Mouse (Mus musculus): Measurements from ENCODE around the gene Rrp12. TPM values are rescaled to one million over a fixed set of nuclear protein-coding genes. Genes with fewer than 3 reads are reported as not detected.

Rrp12 gene
- polyA plus RNA-seq, 1 experiment = 3.6 TPM

GRCm38 (mm10) chr19:41831718-41832391 is 64.1 kb downstream of the Rrp12 start:
- no peak for DNase-seq
- WGBS = 50% methylated on average over 14 of the region's 14 CpGs
- Histone ChIP-seq H3K27me3 (replicated peaks; ENCODE audit: control insufficient read depth, insufficient read depth, low read length) (no peaks in the 10 kb centered on the region), H3K36me3 (ENCODE audit: control insufficient read depth, insufficient read depth, low read length) (no peaks in the 10 kb centered on the region), H3K27ac (ENCODE audit: insufficient read depth, low read depth, low read length) (no peak overlapping the region), H3K4me3 (ENCODE audit: insufficient read depth, low read depth, low read length) (no peak overlapping the region), H3K4me1 (ENCODE audit: control insufficient read depth, insufficient read depth, low read length) (peaks cover 2% of the 10 kb centered on the region; the same call in 1 of the 2 replicates)
- TF ChIP-seq CTCF (conservative IDR thresholded peaks at IDR 0.05; ENCODE audit: insufficient read depth, insufficient read length, low read depth, low read length) (no peak), POLR2A (IDR thresholded peaks at IDR 0.05; ENCODE audit: low read depth, low read length) (no peak)

- no peaks in the 10 kb centered on the region for H3K36me3 ChIP-seq (ENCODE audit: control insufficient read depth, insufficient read depth, low read length)
- no peaks in the 10 kb centered on the region for H3K27me3 ChIP-seq (replicated peaks; ENCODE audit: control insufficient read depth, insufficient read depth, low read length)
- WGBS = 7% methylated on average over 19 of the region's 19 CpGs
- DNase-seq = peak; percentile 32
- H3K27ac ChIP-seq (ENCODE audit: insufficient read depth, low read depth, low read length) = no peak overlapping the region
- H3K4me3 ChIP-seq (ENCODE audit: insufficient read depth, low read depth, low read length) = peak overlapping the region; percentile 68
- TF ChIP-seq CTCF (conservative IDR thresholded peaks at IDR 0.05; ENCODE audit: insufficient read depth, insufficient read length, low read depth, low read length) (no peak), POLR2A (IDR thresholded peaks at IDR 0.05; ENCODE audit: low read depth, low read length) (no peak)
- peaks cover 2% of the 10 kb centered on the region; the same call in 1 of the 2 replicates for H3K4me1 ChIP-seq (ENCODE audit: control insufficient read depth, insufficient read depth, low read length)
These were observed 64.8 kb downstream of the Rrp12 start for GRCm38 (mm10) chr19:41831101-41831570.

GRCm38 (mm10) chr19:41830106-41831031 is 65.6 kb downstream of the Rrp12 start:
- no peak overlapping the region for H3K27ac ChIP-seq (ENCODE audit: insufficient read depth, low read depth, low read length)
- no peak for TF ChIP-seq CTCF (conservative IDR thresholded peaks at IDR 0.05; ENCODE audit: insufficient read depth, insufficient read length, low read depth, low read length)
- under 1% methylated on average over 112 of the region's 112 CpGs for WGBS
- peaks cover 2% of the 10 kb centered on the region; the same call in 1 of the 2 replicates for H3K4me1 ChIP-seq (ENCODE audit: control insufficient read depth, insufficient read depth, low read length)
- H3K4me3 ChIP-seq (ENCODE audit: insufficient read depth, low read depth, low read length) = peak overlapping the region; percentile 68
- no peaks in the 10 kb centered on the region for H3K27me3 ChIP-seq (replicated peaks; ENCODE audit: control insufficient read depth, insufficient read depth, low read length)
- no peaks in the 10 kb centered on the region for H3K36me3 ChIP-seq (ENCODE audit: control insufficient read depth, insufficient read depth, low read length)
- DNase-seq = peak; percentile 21

GRCm38 (mm10) chr19:41829381-41830105 is 66.4 kb downstream of the Rrp12 start, which contains the start of gene Frat1:
TSS of gene Frat1 (plus strand) at chr19:41829970.
- peaks cover 2% of the 10 kb centered on the region; the same call in 1 of the 2 replicates for H3K4me1 ChIP-seq (ENCODE audit: control insufficient read depth, insufficient read depth, low read length)
- H3K27ac ChIP-seq (ENCODE audit: insufficient read depth, low read depth, low read length) = peak within 1 kb of the TSS; percentile 85
- 1% methylated on average over 39 of the region's 39 CpGs for WGBS
- peak; percentile 91 for DNase-seq
- no peaks in the 10 kb centered on the region for H3K36me3 ChIP-seq (ENCODE audit: control insufficient read depth, insufficient read depth, low read length)
- TF ChIP-seq CTCF (conservative IDR thresholded peaks at IDR 0.05; ENCODE audit: insufficient read depth, insufficient read length, low read depth, low read length) (no peak), POLR2A (IDR thresholded peaks at IDR 0.05; ENCODE audit: low read depth, low read length) (no peak)
- peak within 1 kb of the TSS; percentile 68 for H3K4me3 ChIP-seq (ENCODE audit: insufficient read depth, low read depth, low read length)
- H3K27me3 ChIP-seq (replicated peaks; ENCODE audit: control insufficient read depth, insufficient read depth, low read length) = no peaks in the 10 kb centered on the region

- Histone ChIP-seq H3K27me3 (replicated peaks; ENCODE audit: control insufficient read depth, insufficient read depth, low read length) (no peaks in the 10 kb centered on the region), H3K4me1 (ENCODE audit: control insufficient read depth, insufficient read depth, low read length) (peaks cover 2% of the 10 kb centered on the region; the same call in 1 of the 2 replicates), H3K4me3 (ENCODE audit: insufficient read depth, low read depth, low read length) (0 out of 2 replicates have a peak overlapping the region, but pooled peaks have one; percentile 28), H3K27ac (ENCODE audit: insufficient read depth, low read depth, low read length) (no peak overlapping the region), H3K36me3 (ENCODE audit: control insufficient read depth, insufficient read depth, low read length) (no peaks in the 10 kb centered on the region)
- TF ChIP-seq CTCF (conservative IDR thresholded peaks at IDR 0.05; ENCODE audit: insufficient read depth, insufficient read length, low read depth, low read length) (no peak), POLR2A (IDR thresholded peaks at IDR 0.05; ENCODE audit: low read depth, low read length) (no peak)
- DNase-seq = no peak
- WGBS = 66% methylated on average over 3 of the region's 3 CpGs
These were observed 67.0 kb downstream of the Rrp12 start for GRCm38 (mm10) chr19:41828941-41829340.

GRCm38 (mm10) chr19:41826529-41826928 is 69.4 kb downstream of the Rrp12 start:
- Histone ChIP-seq H3K36me3 (ENCODE audit: control insufficient read depth, insufficient read depth, low read length) (no peaks in the 10 kb centered on the region), H3K27me3 (replicated peaks; ENCODE audit: control insufficient read depth, insufficient read depth, low read length) (no peaks in the 10 kb centered on the region), H3K4me1 (ENCODE audit: control insufficient read depth, insufficient read depth, low read length) (peaks cover 2% of the 10 kb centered on the region; the same call in 1 of the 2 replicates), H3K27ac (ENCODE audit: insufficient read depth, low read depth, low read length) (no peak overlapping the region), H3K4me3 (ENCODE audit: insufficient read depth, low read depth, low read length) (no peak overlapping the region)
- TF ChIP-seq POLR2A (IDR thresholded peaks at IDR 0.05; ENCODE audit: low read depth, low read length) (no peak), CTCF (conservative IDR thresholded peaks at IDR 0.05; ENCODE audit: insufficient read depth, insufficient read length, low read depth, low read length) (no peak)
- no peak for DNase-seq
- 83% methylated on average over 3 of the region's 3 CpGs for WGBS
